Mouse (Mus musculus) liver, adult (tissue): ENCODE data around the gene Smad3.

Experiments
- GATA4 ChIP-seq: IDR thresholded peaks from 2 replicates; pipeline ENCODE4 v1.6.1; 2014; ENCODE audit warnings: mild to moderate bottlenecking, low read length; ENCODE audit not compliant: insufficient replicate concordance

The Smad3 gene

DNA sequence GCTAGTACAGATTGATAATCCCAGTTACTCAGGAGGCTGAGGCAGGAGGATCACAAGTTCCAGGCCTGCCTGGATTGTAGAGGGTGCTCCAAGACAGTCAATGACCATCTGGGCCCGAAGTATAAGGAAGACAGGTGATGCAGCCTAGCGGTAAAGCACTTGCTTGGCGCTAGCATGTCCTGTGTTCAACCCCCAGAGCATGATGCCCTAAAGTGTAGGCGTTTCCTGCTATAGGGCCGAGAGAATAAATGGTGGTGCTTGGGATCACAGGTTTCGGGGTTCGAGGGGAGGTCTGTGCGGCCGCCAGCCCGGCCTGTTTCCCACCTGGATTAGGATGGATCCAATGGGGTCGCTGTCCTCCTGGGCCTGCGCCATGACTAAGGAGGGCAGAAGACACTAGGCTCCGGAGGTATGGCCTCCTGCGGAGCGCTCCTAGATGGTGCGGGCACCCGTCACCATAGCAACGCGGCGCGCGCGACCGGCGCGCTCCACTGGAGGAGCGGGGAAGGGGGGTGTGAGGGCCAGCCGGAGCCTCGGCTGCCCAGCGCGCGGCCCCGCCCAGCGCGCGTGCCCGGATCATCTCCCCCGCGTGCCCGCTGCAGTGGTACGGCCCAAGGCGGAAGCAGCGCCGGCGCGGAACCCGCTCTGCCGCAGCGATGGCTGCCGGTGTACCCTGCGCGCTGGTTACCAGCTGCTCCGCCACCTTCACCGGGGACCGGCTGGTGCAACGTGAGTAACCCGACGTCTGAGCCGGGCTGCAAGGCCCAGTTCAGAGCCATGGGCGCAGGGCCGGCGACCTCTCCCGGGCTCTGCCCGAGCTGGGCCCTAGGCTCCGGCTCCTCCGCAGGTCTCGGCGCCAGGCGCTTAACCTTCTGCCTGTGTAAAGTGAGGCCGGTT, 155.5 kb downstream of the Smad3 start, which contains the start of the genes Iqch and Aagab:
TSS of gene Iqch (minus strand) at position 451 of the 897 bp plus-strand sequence.
TSS of gene Aagab (plus strand) at position 618 of the 897 bp plus-strand sequence.
- no peak; the same call in 1 of the 2 replicates for TF ChIP-seq GATA4
